Mouse (Mus musculus) kidney, adult 18-20 months (tissue): ENCODE measurements around the gene Tmem104.
A peak's percentile ranks its signal among the peaks of the same experiment; 100 is the strongest.

Experiments
- DNase-seq: peaks from one replicate; pipeline ENCODE4 v3.0.0; 2021

Tmem104 gene

GRCm38 (mm10) chr11:115265771-115266399 lies 78.6 kb downstream of the Tmem104 start:
- DNase-seq = no peak

GRCm38 (mm10) chr11:115266400-115266778 lies 79.1 kb downstream of the Tmem104 start:
- DNase-seq = no peak

GRCm38 (mm10) chr11:115267061-115267883 lies 80.0 kb downstream of the Tmem104 start, which contains the start of gene Grin2c:
Grin2c (minus strand) TSS chr11:115267243.
- DNase-seq = no peak

GRCm38 (mm10) chr11:115267958-115268357 lies 80.7 kb downstream of the Tmem104 start:
- DNase-seq = no peak

GRCm38 (mm10) chr11:115269330-115270066 lies 82.2 kb downstream of the Tmem104 start:
- DNase-seq = no peak

- DNase-seq = peak; percentile 82
Measured at GRCm38 (mm10) chr11:115270148-115270861, 83.0 kb downstream of the Tmem104 start.

GRCm38 (mm10) chr11:115271052-115271451 lies 83.8 kb downstream of the Tmem104 start:
- DNase-seq = no peak

GRCm38 (mm10) chr11:115271481-115271880 lies 84.2 kb downstream of the Tmem104 start:
- DNase-seq = no peak

GRCm38 (mm10) chr11:115272894-115273498 lies 85.7 kb downstream of the Tmem104 start:
- no peak for DNase-seq

GRCm38 (mm10) chr11:115273735-115274134 lies 86.4 kb downstream of the Tmem104 start:
- DNase-seq = no peak

- DNase-seq = no peak
Measured at GRCm38 (mm10) chr11:115274178-115274577, 86.9 kb downstream of the Tmem104 start.

- no peak for DNase-seq
Measured at GRCm38 (mm10) chr11:115274771-115275170, 87.5 kb downstream of the Tmem104 start.

- DNase-seq = no peak
Measured at GRCm38 (mm10) chr11:115275509-115275908, 88.2 kb downstream of the Tmem104 start.

- DNase-seq = no peak
Measured at GRCm38 (mm10) chr11:115275954-115276353, 88.7 kb downstream of the Tmem104 start.

GRCm38 (mm10) chr11:115276780-115277603 lies 89.7 kb downstream of the Tmem104 start, which contains the start of gene Fdxr:
Fdxr (minus strand) TSS chr11:115277050.
- DNase-seq = peak; percentile 98

GRCm38 (mm10) chr11:115277604-115277975 lies 90.3 kb downstream of the Tmem104 start:
- DNase-seq = no peak

- no peak for DNase-seq
Measured at GRCm38 (mm10) chr11:115278176-115278575, 90.9 kb downstream of the Tmem104 start.

- DNase-seq = no peak
Measured at GRCm38 (mm10) chr11:115279726-115280125, 92.4 kb downstream of the Tmem104 start.

GRCm38 (mm10) chr11:115282295-115282694 lies 95.0 kb downstream of the Tmem104 start:
- no peak for DNase-seq

GRCm38 (mm10) chr11:115282723-115283485 lies 95.6 kb downstream of the Tmem104 start:
- no peak for DNase-seq

- DNase-seq = no peak
Measured at GRCm38 (mm10) chr11:115283486-115283765, 96.1 kb downstream of the Tmem104 start.
